Mouse (Mus musculus) heart, embryonic 14.5 days (tissue): ENCODE measurements around the gene Col11a2. TPM values are rescaled to one million over a fixed set of nuclear protein-coding genes. Genes with fewer than 3 reads are reported as not detected.

ENCODE experiments used
- ATAC-seq: fragments of 200-750 bp; cut with Nextera tagmentation; 2 replicates; pipeline ENCODE4 v1.8.0; 2017; ENCODE audit warnings: low read depth, moderate TSS enrichment; ENCODE audit not compliant: insufficient number of reproducible peaks, insufficient read depth, low FRiP score
- H3K27ac ChIP-seq, 2 experiments: fragments of 200-500 bp in 1 of 2; fragments of 300-500 bp in 1 of 2; sonication (generic) in 1 of 2; replicated peaks in 1 of 2; 2 replicates each; pipeline ENCODE4 v1.5.1; 2012 to 2014; ENCODE audit warnings: low read depth in 2 of 2, low read length in 2 of 2, control low read depth in 1 of 2, mild to moderate bottlenecking in 1 of 2, mixed read lengths in 1 of 2; ENCODE audit not compliant: control insufficient read depth in 1 of 2, insufficient read depth in 1 of 2
- H3K27me3 ChIP-seq: fragments of 300-500 bp; sonication (generic); 2 replicates; pipeline ENCODE4 v1.6.1; 2014; ENCODE audit warnings: mild to moderate bottlenecking, low read length, control low read depth; ENCODE audit not compliant: control insufficient read depth, insufficient read depth
- H3K36me3 ChIP-seq: fragments of 300-500 bp; sonication (generic); 2 replicates; pipeline ENCODE4 v1.6.1; 2014; ENCODE audit warnings: mild to moderate bottlenecking, control low read depth, low read length, mixed read lengths; ENCODE audit not compliant: control insufficient read depth, insufficient read depth
- H3K4me1 ChIP-seq, 2 experiments: fragments of 200-500 bp in 1 of 2; fragments of 300-500 bp in 1 of 2; sonication (generic) in 1 of 2; 2 replicates each; pipeline ENCODE4 v1.6.1; 2012 to 2014; ENCODE audit warnings: low read length in 2 of 2, control low read depth in 1 of 2, mixed read lengths in 1 of 2; ENCODE audit not compliant: control insufficient read depth in 2 of 2, insufficient read depth in 2 of 2
- H3K4me2 ChIP-seq: fragments of 300-500 bp; sonication (generic); 2 replicates; pipeline ENCODE4 v1.6.1; 2014; ENCODE audit warnings: mild to moderate bottlenecking, low read length
- H3K4me3 ChIP-seq, 2 experiments: fragments of 200-500 bp in 1 of 2; fragments of 300-500 bp in 1 of 2; sonication (generic) in 1 of 2; 2 replicates each; pipeline ENCODE4 v1.5.1; 2012 to 2014; ENCODE audit warnings: low read length in 2 of 2, mild to moderate bottlenecking in 2 of 2, control low read depth in 1 of 2, low read depth in 1 of 2, moderate library complexity in 1 of 2; ENCODE audit not compliant: control insufficient read depth in 1 of 2, insufficient read depth in 1 of 2
- H3K9ac ChIP-seq: fragments of 300-500 bp; sonication (generic); 2 replicates; pipeline ENCODE4 v1.6.1; 2014; ENCODE audit warnings: mild to moderate bottlenecking, low read length
- H3K9me3 ChIP-seq: fragments of 300-500 bp; sonication (generic); 2 replicates; pipeline ENCODE4 v1.6.1; 2016; ENCODE audit warnings: low read length, control low read depth; ENCODE audit not compliant: control insufficient read depth
- WGBS: fragments of 180-500 bp; shearing (Covaris S2); extraction: QIAGEN DNeasy Blood & Tissue Kit; methylation state at CpG from one replicate; pipeline ENCODE4 v1.1.7; 2014; 5-methylcytosine and 5-hydroxymethylcytosine counted together
- polyA plus RNA-seq: library from polyadenylated mRNA; unstranded; fragments of >200 nt; fragmentation: Nextera tagmentation; extraction: Ambion mirVana; gene quantifications from 2 replicates; pipeline ENCODE4 v1.2.1, GENCODE M21; 2014

Gene Col11a2
- polyA plus RNA-seq, 1 experiment from 2014 or later, result 0.51 TPM

- H3K4me1 ChIP-seq, result peaks cover 25 to 44% of the 10 kb centered on the region in 2 experiments
- peak within 1 kb of the TSS; percentile 78 to 90 for H3K4me3 ChIP-seq
- peak within 1 kb of the TSS; percentile 88 to 94 for H3K27ac ChIP-seq
- no peaks in the 10 kb centered on the region for H3K27me3 ChIP-seq
- H3K4me2 ChIP-seq, result peak within 1 kb of the TSS; percentile 81
- ATAC-seq, result peak; percentile 80
- peaks cover 54% of the 10 kb centered on the region for H3K36me3 ChIP-seq
- WGBS, result under 1% methylated on average over 55 of the region's 88 CpGs
- H3K9ac ChIP-seq, result peak within 1 kb of the TSS; percentile 92
- H3K9me3 ChIP-seq, result no peaks in the 10 kb centered on the region
These were observed 7.6 kb upstream of the Col11a2 start, which contains the start of the genes Slc39a7 and Rxrb for GRCm38 (mm10) chr17:34031465-34032173. Gene Slc39a7 (minus strand): TSS chr17:34031682. Gene Rxrb (plus strand): TSS chr17:34031812.

GRCm38 (mm10) chr17:34032174-34032632 is 7.0 kb upstream of the Col11a2 start:
- Histone ChIP-seq H3K4me1 (peaks cover 19 to 38% of the 10 kb centered on the region in 2 experiments), H3K4me2 (peak overlapping the region; percentile 81), H3K27ac (peak overlapping the region; percentile 1 to 94), H3K4me3 (peak overlapping the region; percentile 78 to 90), H3K9ac (peak overlapping the region; percentile 92), H3K9me3 (no peaks in the 10 kb centered on the region), H3K36me3 (peaks cover 60% of the 10 kb centered on the region), H3K27me3 (no peaks in the 10 kb centered on the region)
- peak; percentile 5; the same call in 1 of the 2 replicates for ATAC-seq
- WGBS, result 0% methylated on average over 45 of the region's 48 CpGs

GRCm38 (mm10) chr17:34032806-34033205 is 6.4 kb upstream of the Col11a2 start:
- no peak for ATAC-seq
- Histone ChIP-seq H3K4me1 (peaks cover 18 to 35% of the 10 kb centered on the region in 2 experiments), H3K27ac (peak overlapping the region in 1 of 2 experiments; percentile 94; a peak in 2 of 4 replicates), H3K36me3 (peaks cover 66% of the 10 kb centered on the region), H3K4me3 (peak overlapping the region; percentile 78 to 90), H3K9me3 (no peaks in the 10 kb centered on the region), H3K27me3 (no peaks in the 10 kb centered on the region), H3K9ac (peak overlapping the region; percentile 92), H3K4me2 (peak overlapping the region; percentile 81)
- WGBS, result 61% methylated on average over 9 of the region's 9 CpGs

GRCm38 (mm10) chr17:34033441-34033840 is 5.8 kb upstream of the Col11a2 start:
- H3K36me3 ChIP-seq, result peaks cover 67% of the 10 kb centered on the region
- H3K27me3 ChIP-seq, result peaks cover 5% of the 10 kb centered on the region
- no peak for ATAC-seq
- no peak overlapping the region for H3K4me3 ChIP-seq
- no peaks in the 10 kb centered on the region for H3K9me3 ChIP-seq
- WGBS, result 93% methylated on average over 9 of the region's 9 CpGs
- H3K9ac ChIP-seq, result no peak overlapping the region; the same call in 1 of the 2 replicates
- no peak overlapping the region for H3K4me2 ChIP-seq
- H3K4me1 ChIP-seq, result peaks cover 14 to 35% of the 10 kb centered on the region in 2 experiments
- no peak overlapping the region for H3K27ac ChIP-seq

- Histone ChIP-seq H3K27me3 (peaks cover 9% of the 10 kb centered on the region), H3K4me3 (no peak overlapping the region), H3K9me3 (no peaks in the 10 kb centered on the region), H3K4me1 (peaks cover 20 to 37% of the 10 kb centered on the region in 2 experiments), H3K36me3 (peaks cover 60% of the 10 kb centered on the region), H3K27ac (no peak overlapping the region), H3K4me2 (no peak overlapping the region), H3K9ac (no peak overlapping the region)
- no peak for ATAC-seq
- WGBS, result 59% methylated on average over 10 of the region's 10 CpGs
These were observed 5.2 kb upstream of the Col11a2 start for GRCm38 (mm10) chr17:34034064-34034463.

- WGBS, result 89% methylated on average over 9 of the region's 9 CpGs
- Histone ChIP-seq H3K36me3 (peaks cover 48% of the 10 kb centered on the region), H3K4me1 (peaks cover 17 to 34% of the 10 kb centered on the region in 2 experiments), H3K9me3 (no peaks in the 10 kb centered on the region), H3K4me2 (no peak overlapping the region), H3K4me3 (no peak overlapping the region), H3K27me3 (peaks cover 17% of the 10 kb centered on the region), H3K9ac (no peak overlapping the region), H3K27ac (no peak overlapping the region)
- no peak for ATAC-seq
These were observed 3.7 kb upstream of the Col11a2 start for GRCm38 (mm10) chr17:34035517-34035916.

- peaks cover 28% of the 10 kb centered on the region for H3K27me3 ChIP-seq
- no peak overlapping the region for H3K27ac ChIP-seq
- peaks cover 48% of the 10 kb centered on the region for H3K36me3 ChIP-seq
- ATAC-seq, result no peak
- peaks cover 15 to 31% of the 10 kb centered on the region in 2 experiments for H3K4me1 ChIP-seq
- no peak overlapping the region for H3K4me3 ChIP-seq
- no peak overlapping the region for H3K9ac ChIP-seq
- no peak overlapping the region for H3K4me2 ChIP-seq
- no peaks in the 10 kb centered on the region for H3K9me3 ChIP-seq
- 74% methylated on average over 10 of the region's 10 CpGs for WGBS
These were observed 2.6 kb upstream of the Col11a2 start for GRCm38 (mm10) chr17:34036647-34037046.
